Mouse (Mus musculus) hindbrain, embryonic 15.5 days (tissue): ENCODE results near the gene Sp100. TPM values are rescaled to one million over a fixed set of nuclear protein-coding genes. Genes with fewer than 3 reads are reported as not detected.

Experiments
- ATAC-seq: fragments of 200-750 bp; cut with Nextera tagmentation; 2 replicates; pipeline ENCODE4 v1.8.0; 2017; ENCODE audit warnings: low read depth, moderate number of reproducible peaks, moderate TSS enrichment; ENCODE audit not compliant: low FRiP score
- H3K27ac ChIP-seq: fragments of 300-500 bp; sonication (generic); replicated peaks from 2 replicates; pipeline ENCODE4 v1.5.1; 2015; ENCODE audit warnings: mild to moderate bottlenecking, inconsistent platforms
- H3K27me3 ChIP-seq: fragments of 300-500 bp; sonication (generic); 2 replicates; pipeline ENCODE4 v1.6.1; 2015; ENCODE audit warnings: control low read depth, inconsistent platforms
- H3K36me3 ChIP-seq: fragments of 300-500 bp; sonication (generic); 2 replicates; pipeline ENCODE4 v1.6.1; 2015; ENCODE audit warnings: control low read depth, inconsistent platforms
- H3K4me1 ChIP-seq: fragments of 300-500 bp; sonication (generic); replicated peaks from 2 replicates; pipeline ENCODE4 v1.6.1; 2015; ENCODE audit warnings: control low read depth, inconsistent platforms
- H3K4me2 ChIP-seq: fragments of 300-500 bp; sonication (generic); 2 replicates; pipeline ENCODE4 v1.6.1; 2015; ENCODE audit warnings: moderate library complexity, mild to moderate bottlenecking, inconsistent platforms
- H3K4me3 ChIP-seq: fragments of 300-500 bp; sonication (generic); 2 replicates; pipeline ENCODE4 v1.5.1; 2015; ENCODE audit warnings: mild to moderate bottlenecking, inconsistent platforms
- H3K9ac ChIP-seq: fragments of 300-500 bp; sonication (generic); 2 replicates; pipeline ENCODE4 v1.6.1; 2015; ENCODE audit warnings: inconsistent platforms
- H3K9me3 ChIP-seq: fragments of 300-500 bp; sonication (generic); 2 replicates; pipeline ENCODE4 v1.6.1; 2016; ENCODE audit warnings: control low read depth, inconsistent platforms
- WGBS: fragments of 180-500 bp; shearing (Covaris S2); methylation state at CpG from one replicate; pipeline ENCODE4 v1.1.7; 2015; 5-methylcytosine and 5-hydroxymethylcytosine counted together
- polyA plus RNA-seq: library from polyadenylated mRNA; unstranded; fragments of >200 nt; fragmentation: Nextera tagmentation; extraction: Ambion mirVana; gene quantifications from 2 replicates; pipeline ENCODE4 v1.2.1, GENCODE M21; 2015

The Sp100 gene
- polyA plus RNA-seq, 1 experiment from 2014 or later, result 0.78 TPM

GRCm38 (mm10) chr1:85703245-85704186 is 53.7 kb downstream of the Sp100 start:
- Histone ChIP-seq H3K4me3 (peak overlapping the region; percentile 39), H3K27me3 (no peaks in the 10 kb centered on the region), H3K36me3 (no peaks in the 10 kb centered on the region), H3K9ac (peak overlapping the region; percentile 14; the same call in 1 of the 2 replicates), H3K9me3 (no peaks in the 10 kb centered on the region), H3K4me2 (peak overlapping the region; percentile 56), H3K4me1 (0 out of 2 replicates have a peak, but pooled peaks cover 5% of the 10 kb centered on the region), H3K27ac (peak overlapping the region; percentile 66)
- 23% methylated on average over 22 of the region's 22 CpGs for WGBS
- peak; percentile 99 for ATAC-seq

- H3K9me3 ChIP-seq, result no peaks in the 10 kb centered on the region
- H3K4me1 ChIP-seq, result 0 out of 2 replicates have a peak, but pooled peaks cover 5% of the 10 kb centered on the region
- no peak overlapping the region for H3K9ac ChIP-seq
- H3K36me3 ChIP-seq, result no peaks in the 10 kb centered on the region
- no peak overlapping the region for H3K4me3 ChIP-seq
- 100% methylated on average over 1 of the region's 1 CpGs for WGBS
- H3K27me3 ChIP-seq, result no peaks in the 10 kb centered on the region
- no peak overlapping the region for H3K27ac ChIP-seq
- no peak for ATAC-seq
- H3K4me2 ChIP-seq, result no peak overlapping the region
These were observed 55.8 kb downstream of the Sp100 start for GRCm38 (mm10) chr1:85705552-85705951.

GRCm38 (mm10) chr1:85706754-85707153 is 57.0 kb downstream of the Sp100 start:
- no peak overlapping the region for H3K4me2 ChIP-seq
- no peaks in the 10 kb centered on the region for H3K27me3 ChIP-seq
- no peak overlapping the region for H3K27ac ChIP-seq
- ATAC-seq, result no peak
- WGBS, result 91% methylated on average over 2 of the region's 2 CpGs
- no peaks in the 10 kb centered on the region for H3K36me3 ChIP-seq
- no peak overlapping the region for H3K9ac ChIP-seq
- 0 out of 2 replicates have a peak, but pooled peaks cover 5% of the 10 kb centered on the region for H3K4me1 ChIP-seq
- no peaks in the 10 kb centered on the region for H3K9me3 ChIP-seq
- H3K4me3 ChIP-seq, result no peak overlapping the region

- H3K4me2 ChIP-seq, result no peak overlapping the region
- no peak for ATAC-seq
These were observed 64.7 kb downstream of the Sp100 start for GRCm38 (mm10) chr1:85714501-85714900.

GRCm38 (mm10) chr1:85716447-85717027 is 66.7 kb downstream of the Sp100 start:
- no peak overlapping the region for H3K27ac ChIP-seq
- H3K27me3 ChIP-seq, result no peaks in the 10 kb centered on the region
- no peak overlapping the region for H3K9ac ChIP-seq
- WGBS, result 50% methylated on average over 7 of the region's 7 CpGs
- H3K36me3 ChIP-seq, result no peaks in the 10 kb centered on the region
- no peak overlapping the region for H3K4me3 ChIP-seq
- H3K9me3 ChIP-seq, result no peaks in the 10 kb centered on the region
- ATAC-seq, result no peak
- peaks cover 5% of the 10 kb centered on the region; the same call in 1 of the 2 replicates for H3K4me1 ChIP-seq
- no peak overlapping the region for H3K4me2 ChIP-seq

More at GRCm38 (mm10) chr1:85714501-85714900, 64.7 kb downstream of the Sp100 start:
- Histone ChIP-seq H3K9ac (no peak overlapping the region), H3K4me3 (no peak overlapping the region), H3K4me1 (no peaks in the 10 kb centered on the region), H3K36me3 (no peaks in the 10 kb centered on the region), H3K27ac (no peak overlapping the region), H3K9me3 (no peaks in the 10 kb centered on the region), H3K27me3 (no peaks in the 10 kb centered on the region)

GRCm38 (mm10) chr1:85719049-85719448 is 69.3 kb downstream of the Sp100 start:
- Histone ChIP-seq H3K36me3 (no peaks in the 10 kb centered on the region), H3K4me1 (peaks cover 5% of the 10 kb centered on the region; the same call in 1 of the 2 replicates), H3K4me2 (no peak overlapping the region), H3K9me3 (no peaks in the 10 kb centered on the region), H3K27me3 (no peaks in the 10 kb centered on the region), H3K27ac (no peak overlapping the region), H3K4me3 (no peak overlapping the region), H3K9ac (no peak overlapping the region)
- 86% methylated on average over 4 of the region's 4 CpGs for WGBS
- no peak for ATAC-seq

GRCm38 (mm10) chr1:85720220-85720893 is 70.6 kb downstream of the Sp100 start:
- H3K9ac ChIP-seq, result no peak overlapping the region
- H3K27ac ChIP-seq, result no peak overlapping the region
- no peak overlapping the region for H3K4me3 ChIP-seq
- 47% methylated on average over 10 of the region's 10 CpGs for WGBS
- H3K4me1 ChIP-seq, result peaks cover 5% of the 10 kb centered on the region; the same call in 1 of the 2 replicates
- ATAC-seq, result peak; percentile 80
- H3K36me3 ChIP-seq, result no peaks in the 10 kb centered on the region
- H3K9me3 ChIP-seq, result no peaks in the 10 kb centered on the region
- H3K27me3 ChIP-seq, result no peaks in the 10 kb centered on the region
- H3K4me2 ChIP-seq, result no peak overlapping the region

- no peaks in the 10 kb centered on the region for H3K36me3 ChIP-seq
- H3K27me3 ChIP-seq, result no peaks in the 10 kb centered on the region
- H3K9me3 ChIP-seq, result no peaks in the 10 kb centered on the region
- H3K4me1 ChIP-seq, result no peaks in the 10 kb centered on the region
- no peak overlapping the region for H3K4me3 ChIP-seq
- H3K27ac ChIP-seq, result no peak overlapping the region
- H3K9ac ChIP-seq, result no peak overlapping the region
- no peak overlapping the region for H3K4me2 ChIP-seq
- 86% methylated on average over 6 of the region's 6 CpGs for WGBS
- no peak for ATAC-seq
These were observed 80.7 kb downstream of the Sp100 start for GRCm38 (mm10) chr1:85730471-85730870.

- ATAC-seq, result no peak
- 85% methylated on average over 3 of the region's 3 CpGs for WGBS
- Histone ChIP-seq H3K36me3 (no peaks in the 10 kb centered on the region), H3K4me1 (peaks cover 3% of the 10 kb centered on the region), H3K4me2 (no peak overlapping the region), H3K27me3 (no peaks in the 10 kb centered on the region), H3K27ac (no peak overlapping the region), H3K9me3 (no peaks in the 10 kb centered on the region), H3K9ac (no peak overlapping the region), H3K4me3 (no peak overlapping the region)
These were observed 82.8 kb downstream of the Sp100 start for GRCm38 (mm10) chr1:85732581-85732980.

GRCm38 (mm10) chr1:85734511-85734910 is 84.7 kb downstream of the Sp100 start:
- H3K27me3 ChIP-seq, result no peaks in the 10 kb centered on the region
- H3K4me2 ChIP-seq, result no peak overlapping the region
- no peaks in the 10 kb centered on the region for H3K36me3 ChIP-seq
- H3K4me3 ChIP-seq, result no peak overlapping the region
- H3K9me3 ChIP-seq, result no peaks in the 10 kb centered on the region
- H3K4me1 ChIP-seq, result peaks cover 3% of the 10 kb centered on the region
- 95% methylated on average over 1 of the region's 1 CpGs for WGBS
- H3K27ac ChIP-seq, result no peak overlapping the region
- H3K9ac ChIP-seq, result no peak overlapping the region
- no peak for ATAC-seq

GRCm38 (mm10) chr1:85735463-85736123 is 85.8 kb downstream of the Sp100 start:
- Histone ChIP-seq H3K27me3 (no peaks in the 10 kb centered on the region), H3K27ac (no peak overlapping the region), H3K4me2 (no peak overlapping the region), H3K4me1 (peaks cover 3% of the 10 kb centered on the region), H3K36me3 (no peaks in the 10 kb centered on the region), H3K9me3 (no peaks in the 10 kb centered on the region), H3K4me3 (no peak overlapping the region), H3K9ac (no peak overlapping the region)
- 74% methylated on average over 13 of the region's 13 CpGs for WGBS
- ATAC-seq, result no peak
